ENCODE assay signal across 10 mouse cellular contexts in the genomic region with DNA sequence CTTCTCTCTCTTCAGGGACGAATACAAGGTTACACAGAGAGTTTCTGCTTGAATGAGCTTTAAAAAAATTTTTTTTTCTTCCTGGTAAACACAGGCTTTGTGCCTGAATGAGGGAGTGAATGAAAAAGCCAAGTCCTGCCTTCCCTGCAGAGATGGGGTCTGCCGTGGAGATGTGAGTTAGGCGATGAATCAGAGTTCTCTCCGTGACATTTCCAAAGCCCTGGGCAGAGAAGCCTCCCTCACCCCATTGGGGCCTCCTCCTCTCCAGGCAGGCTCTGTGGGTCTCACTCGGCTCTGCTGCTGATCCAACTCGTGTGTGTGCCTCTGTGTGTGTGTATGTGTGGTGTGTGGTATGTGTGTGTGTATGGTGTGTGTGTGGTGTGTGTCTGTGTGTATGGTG.
DNase-seq lines count a peak whose midpoint lies in the region; ATAC-seq and TF ChIP-seq lines count a peak whose summit lies in the region.
"Had no signal": no experiment of that assay in that cellular context is flagged by ENCODE, and none has a peak within 500 bp of the region (broad histone marks: within the 10 kb centered on the region; RNA-seq: fewer than 3 reads in every experiment).

No protein-coding gene starts in this region.

- H3K4me1 ChIP-seq in embryonic facial prominence, embryonic 12.5 days, result peaks cover 3% of the 10 kb centered on the region; the same call in 1 of the 2 replicates
- peaks cover 18% of the 10 kb centered on the region; the same call in 1 of the 2 replicates for H3K4me1 ChIP-seq in embryonic facial prominence, embryonic 10.5 days
- peaks cover 14% of the 10 kb centered on the region for H3K4me1 ChIP-seq in hindbrain, postnatal 0 days (ENCODE audit: insufficient read depth, low read length)
- no peaks in the 10 kb centered on the region for H3K4me1 ChIP-seq in liver, embryonic 11.5 days (replicated peaks; ENCODE audit: control insufficient read depth, insufficient read depth, low read length)
- H3K4me1 ChIP-seq in heart, embryonic 10.5 days, result peaks cover 23% of the 10 kb centered on the region

- H3K36me3 ChIP-seq in embryonic facial prominence, embryonic 12.5 days, result no peaks in the 10 kb centered on the region
- H3K36me3 ChIP-seq in embryonic facial prominence, embryonic 10.5 days (replicated peaks), result no peaks in the 10 kb centered on the region
- H3K36me3 ChIP-seq in hindbrain, postnatal 0 days (ENCODE audit: insufficient read depth, low read length), result no peaks in the 10 kb centered on the region
- H3K36me3 ChIP-seq in liver, embryonic 11.5 days (ENCODE audit: control insufficient read depth, insufficient read depth, low read length), result no peaks in the 10 kb centered on the region
- H3K36me3 ChIP-seq in heart, embryonic 10.5 days, result no peaks in the 10 kb centered on the region

- H3K4me2 ChIP-seq in embryonic facial prominence, embryonic 12.5 days (replicated peaks), result no peak overlapping the region
- no peak overlapping the region for H3K4me2 ChIP-seq in hindbrain, postnatal 0 days (ENCODE audit: low read depth, low read length)
- H3K4me2 ChIP-seq in liver, embryonic 11.5 days, result no peak overlapping the region

- H3K9me3 ChIP-seq in embryonic facial prominence, embryonic 12.5 days, result no peaks in the 10 kb centered on the region
- no peaks in the 10 kb centered on the region for H3K9me3 ChIP-seq in embryonic facial prominence, embryonic 10.5 days
- no peaks in the 10 kb centered on the region for H3K9me3 ChIP-seq in hindbrain, postnatal 0 days (ENCODE audit: low read length)
- no peaks in the 10 kb centered on the region for H3K9me3 ChIP-seq in liver, embryonic 11.5 days (ENCODE audit: control insufficient read depth, low read length)
- H3K9me3 ChIP-seq in heart, embryonic 10.5 days, result no peaks in the 10 kb centered on the region

- no peak overlapping the region for H3K4me3 ChIP-seq in embryonic facial prominence, embryonic 12.5 days
- no peak overlapping the region for H3K4me3 ChIP-seq in embryonic facial prominence, embryonic 10.5 days
- H3K4me3 ChIP-seq in hindbrain, postnatal 0 days (ENCODE audit: low read length), result no peak overlapping the region
- H3K4me3 ChIP-seq in liver, embryonic 11.5 days (ENCODE audit: low read depth, low read length), result no peak overlapping the region
- H3K4me3 ChIP-seq in heart, embryonic 10.5 days, result no peak overlapping the region

- H3K27ac ChIP-seq in embryonic facial prominence, embryonic 12.5 days, result no peak overlapping the region
- no peak overlapping the region for H3K27ac ChIP-seq in embryonic facial prominence, embryonic 10.5 days (replicated peaks)
- peak overlapping the region; percentile 73 for H3K27ac ChIP-seq in hindbrain, postnatal 0 days
- H3K27ac ChIP-seq in liver, embryonic 11.5 days (ENCODE audit: low read depth, low read length), result no peak overlapping the region
- no peak overlapping the region for H3K27ac ChIP-seq in heart, embryonic 10.5 days

- H3K27me3 ChIP-seq in embryonic facial prominence, embryonic 12.5 days, result no peaks in the 10 kb centered on the region
- no peaks in the 10 kb centered on the region for H3K27me3 ChIP-seq in embryonic facial prominence, embryonic 10.5 days (replicated peaks; ENCODE audit: low read depth, poor library complexity, severe bottlenecking)
- no peaks in the 10 kb centered on the region for H3K27me3 ChIP-seq in hindbrain, postnatal 0 days (ENCODE audit: insufficient read depth, low read length)
- H3K27me3 ChIP-seq in liver, embryonic 11.5 days (replicated peaks; ENCODE audit: control insufficient read depth, insufficient read depth, low read length), result no peaks in the 10 kb centered on the region
- no peaks in the 10 kb centered on the region for H3K27me3 ChIP-seq in heart, embryonic 10.5 days (ENCODE audit: insufficient read depth, poor library complexity, severe bottlenecking)

- H3K9ac ChIP-seq in embryonic facial prominence, embryonic 12.5 days, result 0 out of 2 replicates have a peak overlapping the region, but pooled peaks have one; percentile 2
- no peak overlapping the region for H3K9ac ChIP-seq in hindbrain, postnatal 0 days (replicated peaks; ENCODE audit: low read length)
- no peak overlapping the region for H3K9ac ChIP-seq in liver, embryonic 11.5 days (ENCODE audit: low read depth, low read length)

- TF ChIP-seq CTCF in hindbrain, postnatal 0 days (IDR thresholded peaks at IDR 0.05; ENCODE audit: low read depth), result no peak

- 32% methylated on average over 6 of the region's 6 CpGs for WGBS in embryonic facial prominence, embryonic 12.5 days
- WGBS in embryonic facial prominence, embryonic 10.5 days, result 52% methylated on average over 6 of the region's 6 CpGs
- WGBS in hindbrain, postnatal 0 days, result 8% methylated on average over 6 of the region's 6 CpGs
- 48% methylated on average over 6 of the region's 6 CpGs for WGBS in liver, embryonic 11.5 days
- 37% methylated on average over 6 of the region's 6 CpGs for WGBS in heart, embryonic 10.5 days

- DNase-seq in embryonic facial prominence, embryonic 10.5 days (ENCODE audit: low spot score), result no peak
- DNase-seq in thymus, postnatal 14 days, result peak; percentile 31
- no peak for DNase-seq in thymus, postnatal 25 days
- peak; percentile 46 for DNase-seq in hindbrain, postnatal 0 days (ENCODE audit: low spot score)
- DNase-seq in liver, embryonic 11.5 days (ENCODE audit: low spot score), result no peak
- DNase-seq in heart, embryonic 10.5 days (ENCODE audit: low spot score), result no peak
- DNase-seq: gastrocnemius, postnatal 14 days; heart, postnatal 4 days had no signal

- no peak for ATAC-seq in embryonic facial prominence, embryonic 12.5 days (ENCODE audit: insufficient number of reproducible peaks, insufficient read depth, low FRiP score, low TSS enrichment)
- peak; percentile 71 for ATAC-seq in hindbrain, postnatal 0 days
- ATAC-seq in monocyte, adult 5-6 weeks (replicated peaks; ENCODE audit: insufficient number of reproducible peaks, low FRiP score, low TSS enrichment, poor library complexity, severe bottlenecking), result no peak
- no peak for ATAC-seq in liver, embryonic 11.5 days (replicated peaks; ENCODE audit: low FRiP score)

Comparison
In these comparisons a context has a peak if more than half of its experiments do, and no peak if none do; other contexts are left out.
1. DNase-seq: peak in thymus, postnatal 14 days (single experiment) and hindbrain, postnatal 0 days (single experiment); none in embryonic facial prominence, embryonic 10.5 days (single experiment), thymus, postnatal 25 days (single experiment), liver, embryonic 11.5 days (single experiment) and heart, embryonic 10.5 days (single experiment).